Mouse (Mus musculus) kidney, postnatal 0 days (tissue): ENCODE measurements around the gene Sf3a3. TPM values are rescaled to one million over a fixed set of nuclear protein-coding genes. Genes with fewer than 3 reads are reported as not detected.
A peak's percentile ranks its signal among the peaks of the same experiment; 100 is the strongest.
"Not testable (repeated sequence)": the region's sequence is repeated elsewhere in the genome, so short reads cannot be mapped to it uniquely, and the experiment has no call there.

Source experiments
- ATAC-seq: fragments of 200-750 bp; cut with Nextera tagmentation; replicated peaks from 2 replicates; pipeline ENCODE4 v1.8.0; 2017; ENCODE audit warnings: low read depth, moderate number of reproducible peaks, moderate TSS enrichment, moderate library complexity; ENCODE audit not compliant: low FRiP score
- DNase-seq: peaks from one replicate; pipeline ENCODE4 v3.0.0-alpha.2; 2016; ENCODE audit warnings: low spot score
- H3K27ac ChIP-seq: fragments of 300-500 bp; sonication (generic); 2 replicates; pipeline ENCODE4 v1.5.1; 2014; ENCODE audit warnings: mild to moderate bottlenecking
- H3K27me3 ChIP-seq: fragments of 300-500 bp; sonication (generic); 2 replicates; pipeline ENCODE4 v1.6.1; 2014; ENCODE audit warnings: low read length, mixed read lengths; ENCODE audit not compliant: insufficient read depth
- H3K36me3 ChIP-seq: fragments of 300-500 bp; sonication (generic); 2 replicates; pipeline ENCODE4 v1.6.1; 2014; ENCODE audit warnings: low read length, mixed read lengths; ENCODE audit not compliant: insufficient read depth
- H3K4me1 ChIP-seq: fragments of 300-500 bp; sonication (generic); replicated peaks from 2 replicates; pipeline ENCODE4 v1.6.1; 2014; ENCODE audit warnings: antibody characterized with exemption, low read length, mixed read lengths; ENCODE audit not compliant: insufficient read depth
- H3K4me2 ChIP-seq: fragments of 300-500 bp; sonication (generic); 2 replicates; pipeline ENCODE4 v1.6.1; 2014; ENCODE audit warnings: mild to moderate bottlenecking, low read length, moderate library complexity, mixed read lengths
- H3K4me3 ChIP-seq: fragments of 300-500 bp; sonication (generic); replicated peaks from 2 replicates; pipeline ENCODE4 v1.5.1; 2014; ENCODE audit warnings: low read depth, low read length
- H3K9ac ChIP-seq: fragments of 300-500 bp; sonication (generic); 2 replicates; pipeline ENCODE4 v1.6.1; 2014; ENCODE audit warnings: low read depth, low read length
- H3K9me3 ChIP-seq: fragments of 300-500 bp; sonication (generic); replicated peaks from 2 replicates; pipeline ENCODE4 v1.6.1; 2016; ENCODE audit warnings: low read length, inconsistent platforms, mixed read lengths
- CTCF ChIP-seq: IDR thresholded peaks from 2 replicates; pipeline ENCODE4 v1.5.1; 2016; ENCODE audit warnings: antibody characterized with exemption, low read depth, mild to moderate bottlenecking, moderate library complexity
- WGBS: fragments of 180-500 bp; shearing (Covaris S2); extraction: QIAGEN DNeasy Blood & Tissue Kit; methylation state at CpG from one replicate; pipeline ENCODE4 v1.1.7; 2014; 5-methylcytosine and 5-hydroxymethylcytosine counted together
- polyA plus RNA-seq: library from polyadenylated mRNA; unstranded; fragments of >200 nt; fragmentation: Nextera tagmentation; extraction: Ambion mirVana; gene quantifications from 2 replicates; pipeline ENCODE4 v1.2.1, GENCODE M21; 2015

Sf3a3 gene
- polyA plus RNA-seq, 1 experiment from 2014 or later = 92.4 TPM

DNA sequence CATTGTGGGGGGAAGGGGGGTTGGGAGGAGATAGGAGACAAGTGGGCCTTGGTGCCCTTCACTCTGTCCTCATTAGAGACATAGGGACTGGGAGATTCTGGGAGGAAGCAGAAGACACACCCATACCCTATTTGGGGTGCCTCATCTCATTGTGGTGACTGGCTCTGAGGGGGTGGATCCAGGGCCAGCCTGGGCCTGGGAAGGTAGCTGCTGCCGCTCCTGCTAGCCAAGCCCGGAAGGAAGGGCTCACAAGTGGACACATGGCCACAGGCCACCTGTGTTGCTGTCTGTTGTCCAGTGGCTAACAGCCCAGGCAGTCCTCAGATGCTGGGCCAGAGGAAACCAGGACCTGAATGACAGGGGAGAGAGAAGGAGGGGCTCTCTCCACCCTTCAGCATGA is 11.2 kb upstream of the Sf3a3 start:
- 42% methylated on average over 2 of the region's 2 CpGs for WGBS
- no peak for TF ChIP-seq CTCF
- Histone ChIP-seq H3K27me3 (no peaks in the 10 kb centered on the region), H3K9ac (no peak overlapping the region), H3K4me1 (peaks cover 34% of the 10 kb centered on the region), H3K9me3 (no peaks in the 10 kb centered on the region), H3K4me3 (0 out of 2 replicates have a peak overlapping the region, but pooled peaks have one; percentile 2), H3K36me3 (no peaks in the 10 kb centered on the region), H3K27ac (peak overlapping the region; percentile 90), H3K4me2 (peak overlapping the region; percentile 39; the same call in 1 of the 2 replicates)
- ATAC-seq (no peak), DNase-seq (no peak)

GRCm38 (mm10) chr4:124703881-124704796 is 10.4 kb upstream of the Sf3a3 start:
- Histone ChIP-seq H3K27ac (peak overlapping the region; percentile 90), H3K4me2 (peak overlapping the region; percentile 39), H3K9me3 (no peaks in the 10 kb centered on the region), H3K9ac (no peak overlapping the region), H3K27me3 (no peaks in the 10 kb centered on the region), H3K36me3 (no peaks in the 10 kb centered on the region), H3K4me1 (peaks cover 35% of the 10 kb centered on the region), H3K4me3 (0 out of 2 replicates have a peak overlapping the region, but pooled peaks have one; percentile 7)
- no peak for ATAC-seq
- peak; percentile 53 for DNase-seq
- no peak for TF ChIP-seq CTCF
- WGBS = 13% methylated on average over 6 of the region's 6 CpGs

GRCm38 (mm10) chr4:124704797-124705474 is 9.6 kb upstream of the Sf3a3 start:
- Histone ChIP-seq H3K36me3 (no peaks in the 10 kb centered on the region), H3K4me3 (0 out of 2 replicates have a peak overlapping the region, but pooled peaks have one; percentile 7), H3K4me1 (peaks cover 37% of the 10 kb centered on the region), H3K27me3 (no peaks in the 10 kb centered on the region), H3K27ac (peak overlapping the region; percentile 90), H3K9ac (no peak overlapping the region), H3K9me3 (no peaks in the 10 kb centered on the region), H3K4me2 (peak overlapping the region; percentile 39)
- no peak for TF ChIP-seq CTCF
- no peak for ATAC-seq
- peak; percentile 87 for DNase-seq
- WGBS = 3% methylated on average over 11 of the region's 11 CpGs

GRCm38 (mm10) chr4:124705661-124706269 is 8.8 kb upstream of the Sf3a3 start:
- no peaks in the 10 kb centered on the region for H3K9me3 ChIP-seq
- H3K27ac ChIP-seq = peak overlapping the region; percentile 90
- H3K4me3 ChIP-seq = no peak overlapping the region
- WGBS = 79% methylated on average over 23 of the region's 23 CpGs
- TF ChIP-seq CTCF = no peak
- H3K4me1 ChIP-seq = peaks cover 39% of the 10 kb centered on the region
- no peak overlapping the region for H3K9ac ChIP-seq
- DNase-seq = no peak
- H3K4me2 ChIP-seq = peak overlapping the region; percentile 16; the same call in 1 of the 2 replicates
- no peaks in the 10 kb centered on the region for H3K27me3 ChIP-seq
- ATAC-seq = no peak
- H3K36me3 ChIP-seq = no peaks in the 10 kb centered on the region

GRCm38 (mm10) chr4:124707381-124708199 is 7.0 kb upstream of the Sf3a3 start:
- H3K27ac ChIP-seq, DNase-seq, H3K9ac ChIP-seq, H3K4me2 ChIP-seq, H3K36me3 ChIP-seq, H3K9me3 ChIP-seq, H3K27me3 ChIP-seq, ATAC-seq, H3K4me3 ChIP-seq: not testable (repeated sequence)
- WGBS = 89% methylated on average over 25 of the region's 25 CpGs
- peaks cover 37% of the 10 kb centered on the region for H3K4me1 ChIP-seq

DNA sequence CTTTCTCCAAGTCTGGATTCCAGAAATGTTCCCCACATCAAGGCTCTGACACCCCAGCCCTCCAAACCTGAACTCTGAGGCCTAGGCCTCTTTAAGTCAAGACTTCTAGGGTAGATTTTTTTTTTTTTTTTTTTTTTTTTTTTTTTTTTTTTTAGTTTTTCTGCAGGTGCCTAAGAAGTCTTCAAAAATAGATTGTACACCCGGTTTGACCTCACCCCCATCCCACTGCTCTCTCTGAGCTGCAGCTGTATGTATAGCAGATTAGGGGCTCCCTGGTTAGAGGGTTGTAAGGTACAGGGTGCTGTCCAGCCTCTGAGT is 6.4 kb upstream of the Sf3a3 start:
- H3K27ac ChIP-seq = peak overlapping the region; percentile 75
- DNase-seq, H3K36me3 ChIP-seq, ATAC-seq, H3K4me3 ChIP-seq, H3K9me3 ChIP-seq, H3K27me3 ChIP-seq, H3K9ac ChIP-seq: not testable (repeated sequence)
- H3K4me1 ChIP-seq = peaks cover 36% of the 10 kb centered on the region
- peak overlapping the region; percentile 54 for H3K4me2 ChIP-seq
- 17% methylated on average over 1 of the region's 1 CpGs for WGBS
